Comparison of ENCODE assay signal across 9 mouse cellular contexts in genomic region chr5:113133722-113134710, GRCm38 (mm10). TPM values are rescaled to one million over a fixed set of nuclear protein-coding genes. Genes with fewer than 3 reads are reported as not detected.
DNase-seq lines count a peak whose midpoint lies in the region; ATAC-seq and TF ChIP-seq lines count a peak whose summit lies in the region.
"Had no signal": no experiment of that assay in that cellular context is flagged by ENCODE, and none has a peak within 500 bp of the region (broad histone marks: within the 10 kb centered on the region; RNA-seq: fewer than 3 reads in every experiment).

No protein-coding gene starts in this region.

- H3K27me3 ChIP-seq in hindbrain, embryonic 10.5 days (ENCODE audit: insufficient read depth, poor library complexity, severe bottlenecking) = peaks cover 37% of the 10 kb centered on the region
- H3K27me3 ChIP-seq in hindbrain, embryonic 16.5 days (replicated peaks; ENCODE audit: control insufficient read depth, insufficient read depth, low read length) = peaks cover 2% of the 10 kb centered on the region; the same call in 1 of the 2 replicates
- H3K27me3 ChIP-seq in embryonic facial prominence, embryonic 10.5 days (replicated peaks; ENCODE audit: low read depth, poor library complexity, severe bottlenecking) = peaks cover 38% of the 10 kb centered on the region
- no peaks in the 10 kb centered on the region for H3K27me3 ChIP-seq in heart, embryonic 16.5 days (ENCODE audit: control insufficient read depth, insufficient read depth, low read length)

- TF ChIP-seq CTCF in left cerebral cortex, adult 2 months (IDR thresholded peaks at IDR 0.05) = no peak

- no peak for ATAC-seq in hindbrain, embryonic 16.5 days
- ATAC-seq in heart, embryonic 16.5 days (replicated peaks; ENCODE audit: extremely low read depth, insufficient read depth, low FRiP score) = no peak

- peak overlapping the region; percentile 93 for H3K27ac ChIP-seq in hindbrain, embryonic 10.5 days
- no peak overlapping the region; the same call in 1 of the 2 replicates for H3K27ac ChIP-seq in hindbrain, embryonic 16.5 days (ENCODE audit: low read depth, low read length)
- H3K27ac ChIP-seq in embryonic facial prominence, embryonic 10.5 days (replicated peaks) = peak overlapping the region; percentile 89
- H3K27ac ChIP-seq in heart, embryonic 16.5 days (ENCODE audit: low read length) = peak overlapping the region; percentile 98
- H3K27ac ChIP-seq in macrophage = peak overlapping the region; percentile 78; the same call in 1 of the 2 replicates
- no peak overlapping the region for H3K27ac ChIP-seq in left cerebral cortex, adult 2 months
- H3K27ac ChIP-seq: liver, embryonic 14.5 days had no signal

- no peaks in the 10 kb centered on the region for H3K9me3 ChIP-seq in hindbrain, embryonic 10.5 days
- H3K9me3 ChIP-seq in hindbrain, embryonic 16.5 days (ENCODE audit: control insufficient read depth, low read length) = no peaks in the 10 kb centered on the region
- no peaks in the 10 kb centered on the region for H3K9me3 ChIP-seq in embryonic facial prominence, embryonic 10.5 days
- no peaks in the 10 kb centered on the region for H3K9me3 ChIP-seq in heart, embryonic 16.5 days (replicated peaks; ENCODE audit: control insufficient read depth, low read length)

- no peak overlapping the region for H3K4me2 ChIP-seq in hindbrain, embryonic 16.5 days (ENCODE audit: low read length)
- no peak overlapping the region for H3K4me2 ChIP-seq in heart, embryonic 16.5 days (ENCODE audit: low read depth, low read length)

- H3K4me1 ChIP-seq in hindbrain, embryonic 10.5 days (replicated peaks) = peaks cover 77% of the 10 kb centered on the region
- H3K4me1 ChIP-seq in hindbrain, embryonic 16.5 days (ENCODE audit: control insufficient read depth, insufficient read depth, low read depth, low read length) = peaks cover 29% of the 10 kb centered on the region
- H3K4me1 ChIP-seq in embryonic facial prominence, embryonic 10.5 days = peaks cover 54% of the 10 kb centered on the region
- peaks cover 48% of the 10 kb centered on the region for H3K4me1 ChIP-seq in heart, embryonic 16.5 days (ENCODE audit: control insufficient read depth, insufficient read depth, low read length)

- peaks cover 8% of the 10 kb centered on the region; the same call in 1 of the 2 replicates for H3K79me2 ChIP-seq in macrophage (ENCODE audit: inconsistent target)

- WGBS in hindbrain, embryonic 10.5 days = 87% methylated on average over 19 of the region's 19 CpGs
- 92% methylated on average over 19 of the region's 19 CpGs for WGBS in hindbrain, embryonic 16.5 days
- WGBS in embryonic facial prominence, embryonic 10.5 days = 85% methylated on average over 19 of the region's 19 CpGs
- 81% methylated on average over 19 of the region's 19 CpGs for WGBS in heart, embryonic 16.5 days
- WGBS in macrophage (ENCODE audit: missing documents) = 92% methylated on average over 18 of the region's 19 CpGs

- DNase-seq in hindbrain, embryonic 10.5 days (ENCODE audit: low spot score) = no peak
- no peak for DNase-seq in embryonic facial prominence, embryonic 10.5 days (ENCODE audit: low spot score)
- no peak for DNase-seq in left cerebral cortex, adult 2 months (ENCODE audit: extremely low spot score in 1 of 2, low spot score in 2 of 2)
- DNase-seq in layer of hippocampus, adult 9-11 months = no peak
- DNase-seq in frontal cortex, postnatal 25 days (ENCODE audit: low spot score in 2 of 2) = no peak

- H3K9ac ChIP-seq in hindbrain, embryonic 16.5 days (ENCODE audit: low read depth, low read length) = no peak overlapping the region
- H3K9ac ChIP-seq in heart, embryonic 16.5 days (ENCODE audit: low read length) = peak overlapping the region; percentile 63; the same call in 1 of the 2 replicates
- H3K9ac ChIP-seq: liver, embryonic 14.5 days had no signal

- intact Hi-C loops in left cerebral cortex, adult 2 months (cut with DNase I) = no loop called here

- no peaks in the 10 kb centered on the region for H3K36me3 ChIP-seq in hindbrain, embryonic 10.5 days
- no peaks in the 10 kb centered on the region for H3K36me3 ChIP-seq in hindbrain, embryonic 16.5 days (ENCODE audit: control insufficient read depth, insufficient read depth, low read length)
- no peaks in the 10 kb centered on the region for H3K36me3 ChIP-seq in embryonic facial prominence, embryonic 10.5 days (replicated peaks)
- no peaks in the 10 kb centered on the region for H3K36me3 ChIP-seq in heart, embryonic 16.5 days (ENCODE audit: control insufficient read depth, insufficient read depth)
- H3K36me3 ChIP-seq in macrophage (ENCODE audit: inconsistent target) = no peaks in the 10 kb centered on the region

- no peak overlapping the region; the same call in 1 of the 2 replicates for H3K4me3 ChIP-seq in hindbrain, embryonic 10.5 days
- H3K4me3 ChIP-seq in hindbrain, embryonic 16.5 days (ENCODE audit: low read length) = no peak overlapping the region
- no peak overlapping the region for H3K4me3 ChIP-seq in embryonic facial prominence, embryonic 10.5 days
- no peak overlapping the region for H3K4me3 ChIP-seq in heart, embryonic 16.5 days (ENCODE audit: low read length)
- H3K4me3 ChIP-seq in macrophage (ENCODE audit: inconsistent target) = no peak overlapping the region
- H3K4me3 ChIP-seq in left cerebral cortex, adult 2 months = no peak overlapping the region

RNA-seq across cellular contexts. Expression of gene Crybb3, which starts 52.6 kb away (rescaled TPM):
- polyA plus RNA-seq in hindbrain, embryonic 10.5 days (2016; fragmentation: Nextera tagmentation; extraction: Ambion mirVana) = 0.25 and 0.50 TPM in 2 replicates
- polyA plus RNA-seq in hindbrain, embryonic 16.5 days (2015; fragmentation: Nextera tagmentation; extraction: Ambion mirVana) = 0.86 and 1.8 TPM in 2 replicates
- 0.97 and 1.0 TPM in 2 replicates for polyA plus RNA-seq in embryonic facial prominence, embryonic 10.5 days (2016; fragmentation: Nextera tagmentation; extraction: Ambion mirVana)
- polyA plus RNA-seq in heart, embryonic 16.5 days (2015; fragmentation: Nextera tagmentation; extraction: Ambion mirVana) = 0.91 and 1.1 TPM in 2 replicates
- 1 to 10 TPM in 1 of 26 experiments, not detected in 25; 3.9 TPM for total RNA-seq in macrophage (2018; cell fraction: chromatin; rRNA removed)
- not detected for total RNA-seq in macrophage (2018; cell fraction: cytosol; rRNA removed)
- total RNA-seq in macrophage (2018; cell fraction: nucleus; rRNA removed) = 1 to 10 TPM in 1 of 26 experiments, under 1 TPM in 1, not detected in 24; 0.80 to 3.0 TPM
- not detected in 3 replicates for polyA plus RNA-seq in macrophage (2018)
- 1 to 10 TPM; 1.3 to 1.7 TPM for total RNA-seq in left cerebral cortex, adult 2 months (2021)

Comparison
In these comparisons a context has a peak if more than half of its experiments do, and no peak if none do; other contexts are left out.
1. H3K27ac ChIP-seq: peak in hindbrain, embryonic 10.5 days (single experiment), embryonic facial prominence, embryonic 10.5 days (single experiment), heart, embryonic 16.5 days (single experiment) and macrophage (single experiment); none in hindbrain, embryonic 16.5 days (single experiment) and left cerebral cortex, adult 2 months (single experiment).